Mouse (Mus musculus): ENCODE data around the gene Tbce.

DNA sequence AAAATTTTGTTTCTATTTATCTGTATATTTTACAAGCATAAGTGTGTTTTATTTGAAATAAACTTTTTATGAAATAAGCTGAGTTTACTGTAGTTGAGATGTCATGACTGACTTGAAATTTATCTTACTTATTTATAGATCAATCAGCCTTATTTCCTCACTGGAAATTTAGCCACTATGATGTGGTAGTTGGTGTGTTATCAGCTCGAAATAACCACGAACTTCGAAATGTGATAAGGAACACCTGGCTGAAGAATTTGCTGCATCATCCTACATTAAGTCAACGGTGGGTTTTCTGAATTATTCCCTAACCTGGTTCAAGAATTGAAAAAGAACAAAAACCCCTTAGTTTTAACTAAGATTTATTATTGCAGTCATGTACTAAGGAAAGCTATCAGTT is 73.3 kb downstream of the Tbce start:
- TF ChIP-seq CTCF (IDR thresholded peaks at IDR 0.05; ENCODE audit: borderline replicate concordance, control insufficient read depth, extremely low read depth, insufficient read depth, low read length, poor library complexity) (no peak), POLR2A (IDR thresholded peaks at IDR 0.05; ENCODE audit: control insufficient read depth, extremely low read depth, insufficient read depth, low read length, poor library complexity) (no peak)
